Mouse (Mus musculus) thymus, adult 2 months (tissue): ENCODE results near the gene Mdga1. TPM values are rescaled to one million over a fixed set of nuclear protein-coding genes. Genes with fewer than 3 reads are reported as not detected.
A peak's percentile ranks its signal among the peaks of the same experiment; 100 is the strongest.
"Not testable (repeated sequence)": the region's sequence is repeated elsewhere in the genome, so short reads cannot be mapped to it uniquely, and the experiment has no call there.

ENCODE experiments used
- DNase-seq: peaks from one replicate; pipeline ENCODE4 v3.0.0; 2021
- H3K27ac ChIP-seq: fragments of 200-500 bp; 2 replicates; pipeline ENCODE4 v1.5.1; 2012; ENCODE audit warnings: low read length, control low read depth; ENCODE audit not compliant: control insufficient read depth, insufficient read depth
- H3K27me3 ChIP-seq: fragments of 200-500 bp; 2 replicates; pipeline ENCODE4 v1.6.1; 2012; ENCODE audit warnings: mild to moderate bottlenecking, low read length, moderate library complexity, mixed read lengths; ENCODE audit not compliant: control insufficient read depth, insufficient read depth
- H3K36me3 ChIP-seq: fragments of 200-500 bp; 2 replicates; pipeline ENCODE4 v1.6.1; 2012; ENCODE audit warnings: mild to moderate bottlenecking, low read length, moderate library complexity; ENCODE audit not compliant: control insufficient read depth, insufficient read depth
- H3K4me1 ChIP-seq: fragments of 200-500 bp; replicated peaks from 2 replicates; pipeline ENCODE4 v1.6.1; 2012; ENCODE audit warnings: low read length; ENCODE audit not compliant: control insufficient read depth, insufficient read depth
- H3K4me3 ChIP-seq: fragments of 200-500 bp; 2 replicates; pipeline ENCODE4 v1.5.1; 2012; ENCODE audit warnings: mild to moderate bottlenecking, low read length, control low read depth, moderate library complexity; ENCODE audit not compliant: control insufficient read depth, insufficient read depth
- CTCF ChIP-seq: fragments of 200-500 bp; IDR thresholded peaks from 2 replicates; pipeline ENCODE4 v1.5.1; 2012; ENCODE audit warnings: mild to moderate bottlenecking, control low read depth, low read length, moderate library complexity, borderline replicate concordance; ENCODE audit not compliant: control insufficient read depth, poor library complexity, insufficient read depth; ENCODE audit errors: extremely low read depth
- POLR2A ChIP-seq: fragments of 200-500 bp; IDR thresholded peaks from 2 replicates; pipeline ENCODE4 v1.6.1; 2012; ENCODE audit warnings: mild to moderate bottlenecking, low read length, control low read depth, moderate library complexity; ENCODE audit not compliant: control insufficient read depth, poor library complexity, insufficient read depth; ENCODE audit errors: extremely low read depth
- WGBS: fragments of 180-500 bp; shearing (Covaris S2); methylation state at CpG from one replicate; pipeline ENCODE4 v1.1.7; 2018; 5-methylcytosine and 5-hydroxymethylcytosine counted together
- polyA plus RNA-seq: library from polyadenylated mRNA; depleted of rRNA; stranded (reverse); fragments of >200 nt; gene quantifications from 2 replicates; pipeline ENCODE4 v1.2.3, GENCODE M21; 2012; rRNA removed

Mdga1 gene
- polyA plus RNA-seq, 1 experiment, result 16.1 TPM

GRCm38 (mm10) chr17:29791531-29792050, 178.3 kb downstream of the Mdga1 start:
- TF ChIP-seq CTCF (no peak), POLR2A (no peak)
- DNase-seq, result no peak
- Histone ChIP-seq H3K4me1 (no peaks in the 10 kb centered on the region), H3K27ac (no peak overlapping the region), H3K27me3 (no peaks in the 10 kb centered on the region), H3K36me3 (no peaks in the 10 kb centered on the region), H3K4me3 (no peak overlapping the region)
- 94% methylated on average over 9 of the region's 9 CpGs for WGBS

GRCm38 (mm10) chr17:29790231-29790740, 179.6 kb downstream of the Mdga1 start:
- H3K4me1 ChIP-seq, result no peaks in the 10 kb centered on the region
- TF ChIP-seq POLR2A, result no peak
- TF ChIP-seq CTCF, result no peak
- H3K36me3 ChIP-seq, result no peaks in the 10 kb centered on the region
- no peak overlapping the region for H3K4me3 ChIP-seq
- H3K27ac ChIP-seq, result no peak overlapping the region
- no peak for DNase-seq
- WGBS, result 94% methylated on average over 12 of the region's 12 CpGs
- H3K27me3 ChIP-seq, result no peaks in the 10 kb centered on the region

GRCm38 (mm10) chr17:29789715-29790114, 180.2 kb downstream of the Mdga1 start:
- TF ChIP-seq POLR2A (no peak), CTCF (peak; percentile 79; the same call in 1 of the 2 replicates)
- no peak overlapping the region for H3K27ac ChIP-seq
- peak; percentile 25 for DNase-seq

GRCm38 (mm10) chr17:29788573-29788972, 181.3 kb downstream of the Mdga1 start:
- Histone ChIP-seq H3K27ac (no peak overlapping the region), H3K4me1 (no peaks in the 10 kb centered on the region), H3K27me3 (no peaks in the 10 kb centered on the region), H3K36me3 (no peaks in the 10 kb centered on the region), H3K4me3 (no peak overlapping the region)
- TF ChIP-seq CTCF, result no peak
- no peak for TF ChIP-seq POLR2A
- no peak for DNase-seq
- 95% methylated on average over 10 of the region's 10 CpGs for WGBS

More at GRCm38 (mm10) chr17:29789715-29790114, 180.2 kb downstream of the Mdga1 start:
- no peaks in the 10 kb centered on the region for H3K36me3 ChIP-seq
- H3K4me1 ChIP-seq, result no peaks in the 10 kb centered on the region
- no peaks in the 10 kb centered on the region for H3K27me3 ChIP-seq
- no peak overlapping the region for H3K4me3 ChIP-seq
- 84% methylated on average over 9 of the region's 9 CpGs for WGBS

DNA sequence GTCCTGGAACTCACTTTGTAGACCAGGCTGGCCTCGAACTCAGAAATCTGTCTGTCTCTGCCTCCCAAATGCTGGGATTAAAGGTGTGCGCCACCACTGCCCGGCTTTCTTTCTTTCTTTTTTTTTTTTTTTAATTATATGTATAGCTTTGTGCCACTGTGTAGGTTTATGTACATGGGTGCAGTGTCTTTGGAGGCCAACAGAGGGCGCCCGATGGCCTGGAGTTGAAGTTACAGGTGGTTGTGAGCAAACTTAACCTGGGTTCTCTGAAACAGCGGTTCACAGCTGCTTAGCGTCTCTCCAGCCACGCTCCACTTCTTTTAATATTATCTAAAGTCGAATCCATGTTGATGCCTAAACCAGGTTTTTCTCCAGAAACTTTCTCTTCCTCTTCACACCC, 185.1 kb downstream of the Mdga1 start:
- Histone ChIP-seq H3K4me1 (peaks cover 7% of the 10 kb centered on the region), H3K27ac (no peak overlapping the region), H3K36me3 (no peaks in the 10 kb centered on the region), H3K4me3 (no peak overlapping the region), H3K27me3 (no peaks in the 10 kb centered on the region)
- no peak for DNase-seq
- TF ChIP-seq POLR2A, result no peak
- no peak for TF ChIP-seq CTCF
- WGBS, result 92% methylated on average over 9 of the region's 9 CpGs

GRCm38 (mm10) chr17:29781472-29781871, 188.4 kb downstream of the Mdga1 start:
- not testable (repeated sequence) for H3K36me3 ChIP-seq, H3K4me1 ChIP-seq, DNase-seq, H3K4me3 ChIP-seq, H3K27me3 ChIP-seq, H3K27ac ChIP-seq
- 44% methylated on average over 4 of the region's 4 CpGs for WGBS

GRCm38 (mm10) chr17:29778021-29778420, 191.9 kb downstream of the Mdga1 start:
- no peaks in the 10 kb centered on the region for H3K27me3 ChIP-seq
- no peak for TF ChIP-seq CTCF
- TF ChIP-seq POLR2A, result no peak
- no peaks in the 10 kb centered on the region for H3K36me3 ChIP-seq
- H3K4me1 ChIP-seq, result peaks cover 11% of the 10 kb centered on the region
- no peak overlapping the region for H3K4me3 ChIP-seq
- no peak overlapping the region for H3K27ac ChIP-seq
- no peak for DNase-seq
- WGBS, result 90% methylated on average over 8 of the region's 8 CpGs

Other genes with a start within 250 kb of the Mdga1 start
- 67.3 and 75.6 TPM in 2 replicates for gene Zfand3, start 34.6 kb upstream of the Mdga1 start, polyA plus RNA-seq